Mouse (Mus musculus): ENCODE data around the gene Anapc1. TPM values are rescaled to one million over a fixed set of nuclear protein-coding genes. Genes with fewer than 3 reads are reported as not detected.

The Anapc1 gene
- polyA plus RNA-seq (2017; shearing (Covaris generic)), result 10 to 100 TPM; 54.1 to 67.6 TPM

DNA sequence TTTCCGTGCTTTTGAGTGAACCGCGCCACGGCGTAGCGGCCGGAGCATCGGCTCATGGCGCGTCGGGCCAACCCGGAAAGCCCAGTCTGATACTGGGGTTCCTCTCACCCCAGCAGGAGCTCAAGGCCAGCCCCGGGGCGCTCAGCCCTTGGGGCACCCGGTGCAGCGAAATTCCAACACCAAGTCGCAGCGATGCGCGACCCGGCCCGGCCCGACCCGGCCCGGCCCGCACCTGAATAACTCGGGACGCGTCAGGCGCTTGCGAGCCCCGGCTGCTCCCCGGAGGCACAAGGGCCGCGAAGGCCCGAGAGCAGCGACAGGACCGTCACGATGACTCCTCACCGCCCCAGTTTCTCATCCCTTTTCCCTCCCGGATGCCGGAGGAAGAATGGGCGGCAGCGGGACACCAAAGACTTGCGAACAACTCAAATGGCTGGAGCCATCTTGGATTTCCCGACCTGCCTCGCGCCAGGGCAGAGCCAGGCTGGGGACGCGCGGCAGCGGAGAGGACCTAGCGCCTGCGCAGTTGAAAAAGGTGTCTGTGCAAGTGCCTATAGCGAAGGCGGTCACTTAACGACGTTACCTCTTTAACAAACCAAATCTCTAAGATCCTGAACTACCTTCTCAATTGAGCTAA is at the start of gene Anapc1:
Anapc1 (minus strand) TSS at position 471 of the 637 bp plus-strand sequence.

DNA sequence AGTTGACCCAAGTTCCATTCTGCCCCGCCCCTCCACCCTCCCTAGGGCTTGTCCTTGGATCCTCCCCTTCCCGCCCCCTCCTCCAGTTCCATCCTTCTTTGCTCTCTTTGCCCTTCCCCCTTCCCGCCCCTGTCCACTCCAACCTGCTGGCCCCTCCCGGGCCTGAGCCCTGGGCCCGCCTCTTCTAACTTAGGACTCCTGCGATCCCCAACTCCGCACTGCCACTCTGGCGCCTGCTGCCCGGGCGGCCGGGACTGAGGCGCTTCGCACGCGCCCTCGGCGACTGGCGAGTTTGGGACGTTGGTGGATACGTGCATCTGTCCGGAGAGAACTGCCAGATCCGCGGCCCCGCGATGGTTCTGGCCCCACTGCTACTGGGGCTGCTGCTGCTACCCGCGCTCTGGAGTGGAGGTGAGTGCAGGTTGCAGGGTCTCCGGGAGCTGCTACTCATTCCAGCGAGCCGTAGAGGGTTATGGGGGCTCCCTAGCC is 11.5 kb upstream of the Anapc1 start, which contains the start of gene Mertk:
Mertk (plus strand) TSS at position 264 of the 489 bp plus-strand sequence.

DNA sequence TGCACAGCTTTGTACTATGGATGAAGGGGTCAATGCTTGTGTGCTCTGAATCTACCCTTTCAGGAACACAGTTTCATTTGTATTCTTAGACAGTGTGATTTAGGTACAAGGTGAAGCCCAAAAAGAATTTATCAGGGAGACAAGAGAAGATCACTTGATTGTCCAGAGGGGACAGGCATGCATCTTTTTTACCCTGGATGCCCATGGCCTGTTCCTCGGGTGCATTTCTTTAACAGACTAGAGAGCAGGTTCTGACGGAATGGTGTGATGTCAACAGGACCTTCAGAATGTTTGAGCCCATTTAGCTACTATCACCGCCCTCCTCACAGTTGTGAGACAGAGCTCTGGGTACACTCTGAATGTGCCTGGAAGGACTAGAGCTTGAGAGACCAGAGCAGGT is 96.3 kb downstream of the Anapc1 start, which contains the start of gene Spdye4c:
Spdye4c (plus strand) TSS at position 301 of the 400 bp plus-strand sequence.

Other genes with a start within 250 kb of the Anapc1 start
- not detected for gene Spdye4c, start 96.2 kb downstream of the Anapc1 start, polyA plus RNA-seq (2017; shearing (Covaris generic))
- gene Mertk, start 11.6 kb upstream of the Anapc1 start, polyA plus RNA-seq (2017; shearing (Covaris generic)), result 1 to 10 TPM in 1 of 2 experiments, under 1 TPM in 1; 0.42 to 1.3 TPM
- 10 to 100 TPM; 16.1 to 19.0 TPM for gene Tmem87b, start 130.7 kb upstream of the Anapc1 start, polyA plus RNA-seq (2017; shearing (Covaris generic))
- gene Fbln7, start 175.6 kb upstream of the Anapc1 start, polyA plus RNA-seq (2017; shearing (Covaris generic)), result under 1 TPM in 1 of 2 experiments, not detected in 1; 0.29 TPM